ENCODE assay signal across 29 mouse cellular contexts in genomic region chr8:122469965-122470364, GRCm38 (mm10). TPM values are rescaled to one million over a fixed set of nuclear protein-coding genes. Genes with fewer than 3 reads are reported as not detected.
DNase-seq lines count a peak whose midpoint lies in the region; ATAC-seq lines count a peak whose summit lies in the region.
"Had no signal": no experiment of that assay in that cellular context is flagged by ENCODE, and none has a peak within 500 bp of the region (broad histone marks: within the 10 kb centered on the region; RNA-seq: fewer than 3 reads in every experiment).

No protein-coding gene starts in this region.

- no peak for DNase-seq in heart, embryonic 10.5 days (ENCODE audit: low spot score)
- DNase-seq in heart, adult 9 months (ENCODE audit: low spot score in 2 of 2) = no peak
- DNase-seq in CD8-positive naive resting alpha-beta T cell, adult 2 months (ENCODE audit: low read depth in 2 of 2, low spot score in 2 of 2) = peak; percentile 20 to 41
- DNase-seq in thymus, postnatal 10 days (ENCODE audit: low spot score in 2 of 2) = peak; percentile 89 to 93
- no peak for DNase-seq in adrenal gland, adult 2 months
- DNase-seq in liver, embryonic 11.5 days (ENCODE audit: low spot score) = no peak
- DNase-seq in cerebellum, postnatal 36 days = no peak
- DNase-seq: cerebellum, adult 18-20 months; cerebellum, postnatal 25 days; forebrain, postnatal 0 days; gastrocnemius, postnatal 36 days; kidney, postnatal 10 days; liver; lung, postnatal 4 days; retina, postnatal 1 day; right cerebral cortex, postnatal 4 days had no signal

- WGBS in heart, embryonic 10.5 days = 82% methylated on average over 10 of the region's 10 CpGs
- 88% methylated on average over 10 of the region's 10 CpGs for WGBS in liver, embryonic 11.5 days

- H3K4me2 ChIP-seq in liver, embryonic 11.5 days = no peak overlapping the region
- H3K4me2 ChIP-seq: heart, embryonic 12.5 days; hindbrain, embryonic 14.5 days; neural tube, embryonic 13.5 days had no signal

- H3K27ac ChIP-seq in heart, embryonic 10.5 days = 0 out of 2 replicates have a peak overlapping the region, but pooled peaks have one; percentile 23
- H3K27ac ChIP-seq in liver, embryonic 11.5 days (ENCODE audit: low read depth, low read length) = no peak overlapping the region
- H3K27ac ChIP-seq: hindbrain, embryonic 14.5 days; limb, embryonic 10.5 days; midbrain, embryonic 10.5 days; neural tube, embryonic 13.5 days had no signal

- H3K27me3 ChIP-seq in heart, embryonic 10.5 days (ENCODE audit: insufficient read depth, poor library complexity, severe bottlenecking) = no peaks in the 10 kb centered on the region
- H3K27me3 ChIP-seq in liver, embryonic 11.5 days (replicated peaks; ENCODE audit: control insufficient read depth, insufficient read depth, low read length) = no peaks in the 10 kb centered on the region
- H3K27me3 ChIP-seq: heart, embryonic 12.5 days; neural tube, embryonic 13.5 days had no signal

- no peaks in the 10 kb centered on the region for H3K9me3 ChIP-seq in heart, embryonic 10.5 days
- H3K9me3 ChIP-seq in liver, embryonic 11.5 days (ENCODE audit: control insufficient read depth, low read length) = no peaks in the 10 kb centered on the region
- H3K9me3 ChIP-seq: heart, embryonic 12.5 days; limb, embryonic 10.5 days; midbrain, embryonic 10.5 days; neural tube, embryonic 13.5 days had no signal

- H3K4me3 ChIP-seq in heart, embryonic 10.5 days = no peak overlapping the region
- H3K4me3 ChIP-seq in liver, embryonic 11.5 days (ENCODE audit: low read depth, low read length) = no peak overlapping the region
- H3K4me3 ChIP-seq: heart, embryonic 12.5 days; limb, embryonic 10.5 days; midbrain, embryonic 10.5 days; myocyte; neural tube, embryonic 13.5 days had no signal

- H3K9ac ChIP-seq in liver, embryonic 11.5 days (ENCODE audit: low read depth, low read length) = no peak overlapping the region
- H3K9ac ChIP-seq: forebrain, postnatal 0 days; heart, embryonic 12.5 days; hindbrain, embryonic 14.5 days; neural tube, embryonic 13.5 days had no signal

- H3K36me3 ChIP-seq in heart, embryonic 10.5 days = peaks cover 74% of the 10 kb centered on the region
- peaks cover 9% of the 10 kb centered on the region; the same call in 1 of the 2 replicates for H3K36me3 ChIP-seq in liver, embryonic 11.5 days (ENCODE audit: control insufficient read depth, insufficient read depth, low read length)

- H3K4me1 ChIP-seq in heart, embryonic 10.5 days = peaks cover 29% of the 10 kb centered on the region
- peaks cover 12% of the 10 kb centered on the region for H3K4me1 ChIP-seq in liver, embryonic 11.5 days (replicated peaks; ENCODE audit: control insufficient read depth, insufficient read depth, low read length)

- peak; percentile 23; the same call in 1 of the 2 replicates for ATAC-seq in megakaryocyte, adult 5-6 weeks (ENCODE audit: poor library complexity, severe bottlenecking)
- ATAC-seq in liver, embryonic 11.5 days (replicated peaks; ENCODE audit: low FRiP score) = no peak
- ATAC-seq: forebrain, postnatal 0 days; inflammation-experienced regulatory T-cells, adult 6 months; midbrain, embryonic 16.5 days had no signal

RNA-seq across cellular contexts. Expression of gene Rnf166, which starts 5.9 kb away (rescaled TPM):
- 37.1 and 38.8 TPM in 2 replicates for polyA plus RNA-seq in heart, embryonic 10.5 days (2016; fragmentation: Nextera tagmentation; extraction: Ambion mirVana)
- 42.0 and 48.6 TPM in 2 replicates for total RNA-seq in megakaryocyte, adult 5-6 weeks (2015)
- 50.8 and 59.5 TPM in 2 replicates for total RNA-seq in megakaryocyte, adult 5-6 weeks (2017)
- total RNA-seq in adrenal gland, adult 2 months (2021) = 10 to 100 TPM; 42.8 to 83.8 TPM
- 132 and 157 TPM in 2 replicates for polyA plus RNA-seq in adrenal gland, adult 2 months (2012; rRNA removed)
- polyA plus RNA-seq in liver, embryonic 11.5 days (2014; fragmentation: Nextera tagmentation; extraction: Ambion mirVana) = 24.7 and 26.8 TPM in 2 replicates

RNA-seq across cellular contexts. Expression of gene Ctu2, which starts 6.0 kb away (rescaled TPM):
- 40.5 and 45.9 TPM in 2 replicates for polyA plus RNA-seq in heart, embryonic 10.5 days (2016; fragmentation: Nextera tagmentation; extraction: Ambion mirVana)
- total RNA-seq in megakaryocyte, adult 5-6 weeks (2015) = 13.5 and 16.2 TPM in 2 replicates
- total RNA-seq in megakaryocyte, adult 5-6 weeks (2017) = 4.7 and 7.7 TPM in 2 replicates
- 10 to 100 TPM; 15.5 to 18.1 TPM for total RNA-seq in adrenal gland, adult 2 months (2021)
- polyA plus RNA-seq in adrenal gland, adult 2 months (2012; rRNA removed) = 40.6 and 46.7 TPM in 2 replicates
- polyA plus RNA-seq in liver, embryonic 11.5 days (2014; fragmentation: Nextera tagmentation; extraction: Ambion mirVana) = 51.9 and 55.6 TPM in 2 replicates

RNA-seq across cellular contexts. Expression of gene Snai3, which starts 9.4 kb away (rescaled TPM):
- 2.3 and 6.6 TPM in 2 replicates for polyA plus RNA-seq in heart, embryonic 10.5 days (2016; fragmentation: Nextera tagmentation; extraction: Ambion mirVana)
- total RNA-seq in megakaryocyte, adult 5-6 weeks (2015) = 0.09 and 0.25 TPM in 2 replicates
- not detected in 2 replicates for total RNA-seq in megakaryocyte, adult 5-6 weeks (2017)
- total RNA-seq in adrenal gland, adult 2 months (2021) = not detected
- 0.15 and 0.19 TPM in 2 replicates for polyA plus RNA-seq in adrenal gland, adult 2 months (2012; rRNA removed)
- polyA plus RNA-seq in liver, embryonic 11.5 days (2014; fragmentation: Nextera tagmentation; extraction: Ambion mirVana) = 0.23 and 0.29 TPM in 2 replicates
- total RNA-seq: adrenal gland, adult 18-20 months; forebrain, postnatal 0 days; layer of hippocampus, adult 18-20 months; layer of hippocampus, postnatal 14 days had no signal
- polyA plus RNA-seq: forebrain, embryonic 11.5 days; forebrain, postnatal 0 days; hindbrain, embryonic 14.5 days; limb, embryonic 10.5 days; midbrain, embryonic 10.5 days; midbrain, embryonic 16.5 days had no signal

RNA-seq across cellular contexts. Expression of gene Mvd, which starts 26.7 kb away (rescaled TPM):
- 41.7 and 43.8 TPM in 2 replicates for polyA plus RNA-seq in heart, embryonic 10.5 days (2016; fragmentation: Nextera tagmentation; extraction: Ambion mirVana)
- 9.8 and 10.3 TPM in 2 replicates for total RNA-seq in megakaryocyte, adult 5-6 weeks (2015)
- total RNA-seq in megakaryocyte, adult 5-6 weeks (2017) = 15.2 and 15.6 TPM in 2 replicates
- total RNA-seq in adrenal gland, adult 2 months (2021) = 10 to 100 TPM in 1 of 2 experiments, 1 to 10 TPM in 1; 9.2 to 39.5 TPM
- polyA plus RNA-seq in adrenal gland, adult 2 months (2012; rRNA removed) = 39.7 and 73.8 TPM in 2 replicates
- 36.5 and 40.6 TPM in 2 replicates for polyA plus RNA-seq in liver, embryonic 11.5 days (2014; fragmentation: Nextera tagmentation; extraction: Ambion mirVana)

RNA-seq across cellular contexts. Expression of gene Cyba, which starts 37.2 kb away (rescaled TPM):
- 185 and 214 TPM in 2 replicates for polyA plus RNA-seq in heart, embryonic 10.5 days (2016; fragmentation: Nextera tagmentation; extraction: Ambion mirVana)
- total RNA-seq in megakaryocyte, adult 5-6 weeks (2015) = 547 and 634 TPM in 2 replicates
- 285 and 337 TPM in 2 replicates for total RNA-seq in megakaryocyte, adult 5-6 weeks (2017)
- 10 to 100 TPM; 26.3 to 43.7 TPM for total RNA-seq in adrenal gland, adult 2 months (2021)
- polyA plus RNA-seq in adrenal gland, adult 2 months (2012; rRNA removed) = 108 and 116 TPM in 2 replicates
- polyA plus RNA-seq in liver, embryonic 11.5 days (2014; fragmentation: Nextera tagmentation; extraction: Ambion mirVana) = 201 and 215 TPM in 2 replicates
- polyA plus RNA-seq: myocyte had no signal

Comparison
In these comparisons a context has a peak if more than half of its experiments do, and no peak if none do; other contexts are left out.
1. DNase-seq: peak in CD8-positive naive resting alpha-beta T cell, adult 2 months (2 of 2) and thymus, postnatal 10 days (2 of 2); none in heart, embryonic 10.5 days (single experiment), heart, adult 9 months (0 of 2), adrenal gland, adult 2 months (single experiment), liver, embryonic 11.5 days (single experiment) and cerebellum, postnatal 36 days (0 of 2).